Mouse (Mus musculus) midbrain, postnatal 0 days (tissue): ENCODE results near the gene Actr6. TPM values are rescaled to one million over a fixed set of nuclear protein-coding genes. Genes with fewer than 3 reads are reported as not detected.

ENCODE experiments used
- ATAC-seq: fragments of 200-750 bp; cut with Nextera tagmentation; 2 replicates; pipeline ENCODE4 v1.8.0; 2017; ENCODE audit warnings: moderate number of reproducible peaks, mild to moderate bottlenecking, moderate TSS enrichment, moderate library complexity; ENCODE audit not compliant: low FRiP score
- DNase-seq: peaks from one replicate; pipeline ENCODE4 v3.0.0-alpha.2; 2015; ENCODE audit warnings: low spot score
- H3K27ac ChIP-seq: fragments of 300-500 bp; sonication (generic); 2 replicates; pipeline ENCODE4 v1.5.1; 2014; ENCODE audit warnings: low read depth, mild to moderate bottlenecking, low read length, mixed read lengths
- H3K27me3 ChIP-seq: fragments of 300-500 bp; sonication (generic); 2 replicates; pipeline ENCODE4 v1.6.1; 2014; ENCODE audit warnings: low read length, control low read depth, mixed read lengths; ENCODE audit not compliant: insufficient read depth
- H3K36me3 ChIP-seq: fragments of 300-500 bp; sonication (generic); 2 replicates; pipeline ENCODE4 v1.6.1; 2014; ENCODE audit warnings: low read length, control low read depth, mixed read lengths; ENCODE audit not compliant: insufficient read depth
- H3K4me1 ChIP-seq: fragments of 300-500 bp; sonication (generic); 2 replicates; pipeline ENCODE4 v1.6.1; 2014; ENCODE audit warnings: mild to moderate bottlenecking, control low read depth, antibody characterized with exemption, low read length, mixed read lengths; ENCODE audit not compliant: insufficient read depth
- H3K4me2 ChIP-seq: fragments of 300-500 bp; sonication (generic); 2 replicates; pipeline ENCODE4 v1.6.1; 2014; ENCODE audit warnings: low read depth, mild to moderate bottlenecking, low read length, mixed read lengths; ENCODE audit not compliant: poor library complexity, severe bottlenecking
- H3K4me3 ChIP-seq: fragments of 300-500 bp; sonication (generic); 2 replicates; pipeline ENCODE4 v1.5.1; 2014; ENCODE audit warnings: low read depth, mild to moderate bottlenecking, low read length, moderate library complexity
- H3K9ac ChIP-seq: fragments of 300-500 bp; sonication (generic); replicated peaks from 2 replicates; pipeline ENCODE4 v1.6.1; 2014; ENCODE audit warnings: mild to moderate bottlenecking, low read length, moderate library complexity, mixed read lengths; ENCODE audit not compliant: poor library complexity, severe bottlenecking
- H3K9me3 ChIP-seq: fragments of 300-500 bp; sonication (generic); 2 replicates; pipeline ENCODE4 v1.6.1; 2016; ENCODE audit warnings: low read length, control low read depth
- CTCF ChIP-seq: IDR thresholded peaks from 2 replicates; pipeline ENCODE4 v1.5.1; 2016; ENCODE audit warnings: antibody characterized with exemption, mild to moderate bottlenecking
- WGBS: fragments of 180-500 bp; shearing (Covaris S2); extraction: QIAGEN DNeasy Blood & Tissue Kit; methylation state at CpG from one replicate; pipeline ENCODE4 v1.1.7; 2014; 5-methylcytosine and 5-hydroxymethylcytosine counted together
- polyA plus RNA-seq: library from polyadenylated mRNA; unstranded; fragments of >200 nt; fragmentation: Nextera tagmentation; extraction: Ambion mirVana; gene quantifications from 2 replicates; pipeline ENCODE4 v1.2.1, GENCODE M21; 2015
- total RNA-seq: library from RNA; depleted of rRNA; stranded (reverse); fragments of >200 nt; gene quantifications from 2 replicates; pipeline ENCODE4 v1.2.3, GENCODE M21; 2014; rRNA removed

The Actr6 gene
- total and polyA plus RNA-seq, 2 experiments from 2014 or later = 37.3 to 63.9 TPM

- Histone ChIP-seq H3K4me3 (no peak overlapping the region), H3K4me2 (no peak overlapping the region), H3K27ac (no peak overlapping the region), H3K9me3 (no peaks in the 10 kb centered on the region), H3K4me1 (no peaks in the 10 kb centered on the region), H3K9ac (no peak overlapping the region), H3K27me3 (no peaks in the 10 kb centered on the region), H3K36me3 (peaks cover 7% of the 10 kb centered on the region)
- TF ChIP-seq CTCF = no peak
- WGBS = 81% methylated on average over 7 of the region's 7 CpGs
- ATAC-seq (no peak), DNase-seq (no peak)
These were observed 64.5 kb downstream of the Actr6 start for GRCm38 (mm10) chr10:89667571-89667970.

DNA sequence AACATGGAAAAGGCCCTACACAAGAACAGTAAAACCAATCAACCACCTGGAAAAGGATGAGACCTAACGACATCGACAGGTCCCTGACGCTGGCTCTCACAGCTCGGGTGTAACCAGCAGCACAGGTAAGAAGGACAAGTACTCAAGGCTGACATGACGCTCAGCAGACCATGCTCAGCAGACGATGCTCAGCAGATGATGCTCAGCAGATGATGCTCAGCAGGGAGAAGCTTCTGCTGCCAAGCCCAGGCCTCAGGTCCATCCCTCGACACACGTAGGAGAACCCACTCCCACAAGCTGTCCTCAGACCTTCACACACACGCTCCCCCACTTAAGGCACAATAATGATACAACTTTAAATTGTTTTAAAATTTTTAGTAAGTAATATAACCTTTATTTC lies 66.4 kb downstream of the Actr6 start:
- Histone ChIP-seq H3K36me3 (peaks cover 12% of the 10 kb centered on the region), H3K4me3 (no peak overlapping the region), H3K4me2 (no peak overlapping the region), H3K27ac (no peak overlapping the region), H3K4me1 (no peaks in the 10 kb centered on the region), H3K9ac (no peak overlapping the region), H3K9me3 (no peaks in the 10 kb centered on the region), H3K27me3 (no peaks in the 10 kb centered on the region)
- TF ChIP-seq CTCF = no peak
- DNase-seq (peak; percentile 51), ATAC-seq (no peak)
- WGBS = 93% methylated on average over 9 of the region's 9 CpGs

- Histone ChIP-seq H3K36me3 (peaks cover 12% of the 10 kb centered on the region), H3K9ac (no peak overlapping the region), H3K4me2 (no peak overlapping the region), H3K9me3 (no peaks in the 10 kb centered on the region), H3K4me3 (no peak overlapping the region), H3K27me3 (no peaks in the 10 kb centered on the region), H3K4me1 (no peaks in the 10 kb centered on the region), H3K27ac (no peak overlapping the region)
- 93% methylated on average over 8 of the region's 8 CpGs for WGBS
- DNase-seq = no peak
- TF ChIP-seq CTCF = no peak
- no peak; the same call in 1 of the 2 replicates for ATAC-seq
These were observed 67.0 kb downstream of the Actr6 start for GRCm38 (mm10) chr10:89664977-89665645.

Other genes with a start within 250 kb of the Actr6 start
- not detected in 2 replicates for gene Nr1h4, start 198.7 kb downstream of the Actr6 start, total RNA-seq
- not detected in 2 replicates for gene Nr1h4, start 198.7 kb downstream of the Actr6 start, polyA plus RNA-seq
- gene Slc17a8, start 111.0 kb downstream of the Actr6 start, total RNA-seq = 1.9 and 3.7 TPM in 2 replicates
- gene Slc17a8, start 111.0 kb downstream of the Actr6 start, polyA plus RNA-seq = 0.76 and 0.93 TPM in 2 replicates
- gene Scyl2, start 46.0 kb downstream of the Actr6 start, total RNA-seq = 35.6 and 45.4 TPM in 2 replicates
- 5.8 and 7.0 TPM in 2 replicates for gene Scyl2, start 46.0 kb downstream of the Actr6 start, polyA plus RNA-seq
- gene Uhrf1bp1l, start 12.7 kb upstream of the Actr6 start, total RNA-seq = 33.8 and 36.2 TPM in 2 replicates
- 29.0 and 32.3 TPM in 2 replicates for gene Uhrf1bp1l, start 12.7 kb upstream of the Actr6 start, polyA plus RNA-seq
- 159 and 342 TPM in 2 replicates for gene Anks1b, start 141.2 kb upstream of the Actr6 start, total RNA-seq
- gene Anks1b, start 141.2 kb upstream of the Actr6 start, polyA plus RNA-seq = 95.4 and 105 TPM in 2 replicates